Mouse (Mus musculus) brown adipose tissue, adult 24 weeks (tissue): ENCODE data around the gene Dnajb11. TPM values are rescaled to one million over a fixed set of nuclear protein-coding genes. Genes with fewer than 3 reads are reported as not detected.

Source experiments
- polyA plus RNA-seq: library from polyadenylated mRNA; stranded (reverse); fragments of >200 nt; gene quantifications from 2 replicates; pipeline ENCODE4 v1.2.4, GENCODE M21; 2012; ENCODE audit not compliant: missing spikeins, insufficient read depth, insufficient read length

Dnajb11 gene
- polyA plus RNA-seq, 1 experiment = 27.2 TPM

Other genes starting within 250 kb of the Dnajb11 start
- gene Dgkg, start 200.6 kb upstream of the Dnajb11 start, polyA plus RNA-seq = not detected in 2 replicates
- gene Crygs, start 46.3 kb upstream of the Dnajb11 start, polyA plus RNA-seq = not detected in 2 replicates
- gene Tbccd1, start 176 bp upstream of the Dnajb11 start, polyA plus RNA-seq = 9.1 and 10.6 TPM in 2 replicates
- 3.4 TPM in 1 of 2 replicates, not detected in the other for gene Ahsg, start 33.4 kb downstream of the Dnajb11 start, polyA plus RNA-seq
- gene Fetub, start 60.5 kb downstream of the Dnajb11 start, polyA plus RNA-seq = 1.4 and 2.8 TPM in 2 replicates
- gene Hrg, start 93.2 kb downstream of the Dnajb11 start, polyA plus RNA-seq = not detected in 2 replicates
- gene Kng2, start 171.6 kb downstream of the Dnajb11 start, polyA plus RNA-seq = 169 and 284 TPM in 2 replicates
- gene Kng1, start 200.0 kb downstream of the Dnajb11 start, polyA plus RNA-seq = 0.88 and 1.6 TPM in 2 replicates
- 287 and 288 TPM in 2 replicates for gene Eif4a2, start 249.6 kb downstream of the Dnajb11 start, polyA plus RNA-seq